Mouse (Mus musculus) cerebellum, adult 11-12 months (tissue): ENCODE data around the gene Arhgef3.
A peak's percentile ranks its signal among the peaks of the same experiment; 100 is the strongest.

Experiments
- DNase-seq: peaks from one replicate; pipeline ENCODE4 v3.0.0; 2022

Gene Arhgef3

GRCm38 (mm10) chr14:27114362-27115274, at the start of gene Arhgef3:
Arhgef3 (plus strand) TSS chr14:27114899.
- peak; percentile 6 for DNase-seq

DNA sequence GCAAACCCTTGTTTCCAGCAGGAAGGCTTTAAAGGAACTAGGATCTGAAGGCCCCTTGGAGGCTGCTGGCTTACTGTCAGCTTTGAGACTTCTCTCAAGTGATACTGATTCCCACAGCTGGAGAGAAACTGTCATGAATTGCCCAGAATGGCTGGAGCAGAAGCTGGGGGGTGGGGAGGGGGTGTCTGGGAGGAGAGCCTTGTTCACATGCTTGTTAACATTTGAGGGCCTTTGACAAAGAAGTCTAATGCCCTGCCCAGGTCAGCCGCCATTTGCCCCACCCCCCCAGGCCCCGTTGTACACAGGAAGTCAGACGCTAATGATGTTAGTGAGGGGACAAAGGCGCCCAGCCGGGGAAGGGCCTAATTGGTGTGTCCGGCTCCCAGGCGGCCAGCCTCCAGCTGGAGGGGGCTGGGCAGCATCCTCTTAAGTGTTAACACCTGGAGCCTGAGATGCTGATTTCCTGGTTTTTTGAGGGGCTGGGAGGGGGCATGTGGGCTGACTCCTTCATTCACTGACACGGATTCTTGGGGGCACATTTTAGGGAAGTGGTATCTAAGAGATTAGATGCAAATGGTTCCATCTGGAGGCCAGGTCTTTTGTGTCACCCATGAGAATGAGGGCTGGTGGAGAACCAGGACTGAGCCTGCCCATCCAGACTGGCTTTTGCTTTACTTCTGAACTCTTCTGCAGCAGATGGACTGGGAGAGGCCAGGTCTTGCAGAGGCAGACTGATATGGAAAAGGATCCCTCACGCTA, 48.3 kb upstream of the Arhgef3 start:
- DNase-seq = no peak

DNA sequence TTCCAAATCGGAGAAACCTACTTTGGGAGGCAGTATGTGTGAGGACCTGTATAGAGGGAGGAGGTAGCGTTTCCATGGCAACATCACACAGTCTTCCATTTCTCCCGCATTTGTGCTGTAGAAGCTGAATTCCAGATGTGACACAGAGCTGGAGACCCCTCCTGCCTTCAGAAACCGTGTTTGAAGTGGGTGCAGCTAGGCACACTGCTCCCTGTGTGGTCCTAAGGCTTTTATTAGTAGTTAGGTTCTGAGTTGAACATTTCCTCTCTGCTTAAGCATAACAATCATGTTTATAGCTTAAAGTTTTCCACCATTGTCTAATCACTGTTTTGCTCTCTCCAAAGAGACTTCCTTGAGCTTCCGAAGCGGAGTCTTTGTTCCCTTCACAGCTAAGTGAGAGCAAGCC, 46.8 kb upstream of the Arhgef3 start:
- DNase-seq = no peak

GRCm38 (mm10) chr14:27069434-27070097, 45.1 kb upstream of the Arhgef3 start:
- DNase-seq = no peak

DNA sequence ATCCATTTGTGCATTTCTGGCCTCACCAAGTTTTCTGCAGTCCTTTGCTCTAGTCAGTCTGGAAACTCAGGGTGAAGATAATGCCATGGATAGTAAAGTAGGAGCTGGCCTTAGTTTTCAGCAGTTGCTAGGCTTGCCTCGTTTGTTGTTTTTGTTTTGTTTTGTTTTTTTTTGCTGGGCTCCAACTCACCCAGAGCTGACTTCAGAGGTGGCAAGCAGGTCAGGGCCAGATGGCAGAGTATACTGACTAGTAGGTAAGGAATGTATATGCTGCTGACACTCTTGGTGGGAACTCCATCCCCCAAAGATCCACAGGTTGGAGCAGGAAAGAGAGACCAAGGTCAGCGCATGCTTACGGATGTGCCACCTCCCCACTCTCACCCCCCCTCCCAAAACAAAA, 44.6 kb upstream of the Arhgef3 start:
- no peak for DNase-seq

DNA sequence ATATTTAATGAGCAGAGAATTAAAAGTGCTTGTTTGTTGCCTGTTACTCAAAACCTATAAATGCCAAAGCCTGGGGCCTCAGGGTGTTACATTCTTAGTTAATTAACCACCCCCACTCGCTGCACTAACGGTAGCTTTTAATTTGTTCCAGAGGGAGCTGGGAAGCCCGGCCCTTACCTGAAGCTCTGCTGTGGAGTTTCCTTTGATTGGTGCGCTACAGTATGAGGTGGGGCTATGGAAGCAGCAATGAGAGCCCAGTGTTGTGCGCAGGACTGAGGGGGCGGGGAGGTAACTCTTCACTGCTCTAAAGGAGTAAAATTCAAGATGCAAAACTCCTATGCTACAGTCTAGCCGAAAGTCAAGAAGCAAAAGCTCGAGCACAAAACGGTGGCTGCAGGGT, 43.9 kb upstream of the Arhgef3 start:
- no peak for DNase-seq

- no peak for DNase-seq
These were observed 42.7 kb upstream of the Arhgef3 start for GRCm38 (mm10) chr14:27071985-27072384.

- no peak for DNase-seq
These were observed 39.6 kb upstream of the Arhgef3 start for GRCm38 (mm10) chr14:27075084-27075483.

GRCm38 (mm10) chr14:27075909-27076521, 38.7 kb upstream of the Arhgef3 start:
- DNase-seq = no peak

DNA sequence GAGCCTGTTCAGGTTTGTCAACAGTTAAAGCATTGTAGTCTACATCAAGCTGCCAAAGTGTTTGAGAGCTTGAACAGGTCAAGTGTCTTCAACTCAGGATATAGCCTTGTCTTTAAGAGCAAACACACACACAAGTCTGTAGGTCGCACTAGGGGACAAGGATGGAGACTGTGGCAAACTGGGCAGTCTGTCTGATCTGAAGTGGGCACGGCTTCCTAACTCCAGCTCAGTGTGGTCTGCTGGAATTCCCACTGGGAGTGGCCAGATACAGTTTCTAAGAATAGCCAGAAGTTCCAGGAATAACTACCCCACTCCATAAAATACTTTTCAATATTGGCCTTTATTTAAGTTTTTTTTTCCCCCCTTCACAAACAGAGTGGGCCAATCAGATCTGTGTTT, 38.2 kb upstream of the Arhgef3 start:
- no peak for DNase-seq

GRCm38 (mm10) chr14:27081536-27082275, 33.0 kb upstream of the Arhgef3 start:
- no peak for DNase-seq

- DNase-seq = no peak
These were observed 29.2 kb upstream of the Arhgef3 start for GRCm38 (mm10) chr14:27085471-27085870.

GRCm38 (mm10) chr14:27085999-27086398, 28.7 kb upstream of the Arhgef3 start:
- no peak for DNase-seq

DNA sequence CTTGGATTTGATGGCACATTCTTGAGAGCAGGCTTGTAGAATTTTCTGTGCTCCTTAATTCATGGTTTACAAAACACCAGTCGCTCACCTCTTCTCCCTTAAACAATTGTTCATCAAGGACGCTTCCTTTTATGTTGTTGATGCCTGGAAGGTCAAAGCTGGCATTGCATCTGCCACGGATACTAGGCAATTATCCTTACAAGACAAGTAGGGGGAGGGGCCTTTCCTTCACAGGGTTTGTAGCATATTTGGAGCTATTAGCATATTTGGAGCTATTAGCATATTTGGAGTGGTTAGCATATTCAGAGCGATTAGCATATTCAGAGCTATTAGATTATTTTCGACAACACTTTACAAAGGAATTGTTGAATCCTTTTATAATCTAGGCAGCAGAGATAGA, 20.5 kb upstream of the Arhgef3 start:
- no peak for DNase-seq

GRCm38 (mm10) chr14:27096133-27096532, 18.6 kb upstream of the Arhgef3 start:
- DNase-seq = no peak

DNA sequence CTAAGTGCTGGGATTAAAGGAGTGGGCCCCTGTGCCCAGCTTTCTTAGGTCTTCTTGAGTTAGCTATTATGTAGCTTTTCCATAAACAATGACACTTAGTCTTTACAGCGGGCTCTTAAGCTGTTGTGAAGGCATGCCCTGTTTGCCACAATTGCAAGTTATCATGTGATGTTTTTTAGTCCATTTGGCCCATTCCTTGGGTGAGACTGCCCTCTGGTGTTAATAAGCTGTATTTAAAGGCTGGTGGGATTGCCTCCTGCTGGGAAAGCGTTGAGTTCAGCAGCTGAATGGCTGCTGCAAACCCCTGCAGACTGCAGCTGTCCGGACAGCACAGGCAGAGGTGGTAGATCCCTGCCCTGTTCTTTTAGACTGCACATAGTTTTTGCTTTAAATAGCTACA, 17.9 kb upstream of the Arhgef3 start:
- DNase-seq = no peak

GRCm38 (mm10) chr14:27101735-27102134, 13.0 kb upstream of the Arhgef3 start:
- no peak for DNase-seq

DNA sequence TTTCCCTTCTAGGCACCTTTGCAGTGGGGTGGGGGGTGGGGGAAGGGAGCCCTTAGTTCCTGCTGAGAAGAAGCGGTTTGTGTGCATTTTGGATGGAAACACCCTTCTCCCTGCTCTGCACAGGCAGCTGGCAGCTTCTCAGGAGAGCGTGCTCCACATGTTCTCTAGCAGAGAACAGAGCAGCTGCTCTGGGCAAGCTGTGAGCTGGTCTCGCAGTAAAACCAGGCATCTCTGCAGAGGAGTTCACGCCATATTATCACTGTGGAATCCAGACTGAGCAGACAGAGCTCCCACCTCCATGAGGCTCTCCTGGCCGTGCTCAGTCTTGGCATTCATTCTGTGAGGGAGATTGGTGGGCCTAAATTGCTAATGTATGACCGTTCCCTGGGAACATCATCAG, 12.0 kb upstream of the Arhgef3 start:
- DNase-seq = no peak

- DNase-seq = no peak
These were observed 8.8 kb upstream of the Arhgef3 start for GRCm38 (mm10) chr14:27105731-27106457.

DNA sequence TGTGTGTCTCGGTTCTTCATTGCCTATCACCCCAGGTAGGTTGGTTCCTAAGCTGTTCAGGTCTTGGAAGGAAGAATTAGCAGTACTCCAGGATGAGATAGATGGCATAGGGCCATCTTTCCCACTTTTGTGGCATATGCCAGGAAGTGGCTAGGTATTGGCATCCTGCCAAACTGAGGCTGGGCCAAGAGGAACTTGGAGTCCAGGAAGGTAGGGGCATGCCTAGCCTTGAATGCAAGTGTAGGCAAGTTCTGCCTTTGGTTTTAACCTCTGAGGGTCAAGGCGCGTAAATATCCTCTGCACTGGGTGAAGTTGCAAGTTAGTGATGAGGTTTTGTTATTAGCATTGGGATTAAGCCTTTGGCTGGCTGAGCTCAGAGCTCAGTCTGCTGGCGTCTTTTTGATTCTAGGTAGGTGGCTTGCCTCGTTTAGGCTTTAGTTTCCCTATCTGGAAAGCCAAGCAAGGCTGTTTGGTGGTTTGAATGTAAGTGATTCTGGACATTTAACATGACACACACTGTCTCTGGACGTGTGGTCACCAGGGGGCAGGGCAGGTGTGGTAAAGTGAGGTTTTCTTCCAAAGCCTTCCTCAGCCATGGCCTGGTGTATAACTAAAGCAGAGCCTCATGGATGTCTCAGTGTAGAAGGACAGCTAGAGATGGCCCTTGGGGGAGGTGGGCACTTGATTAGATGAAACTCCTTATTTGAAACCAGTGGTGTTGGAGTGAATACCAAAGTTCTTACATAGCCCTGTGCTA, 5.8 kb upstream of the Arhgef3 start:
- DNase-seq = peak; percentile 10

GRCm38 (mm10) chr14:27115275-27115660, 569 bp downstream of the Arhgef3 start:
- no peak for DNase-seq
